Mouse (Mus musculus) lung, postnatal 0 days (tissue): ENCODE measurements around the gene Zbtb16. TPM values are rescaled to one million over a fixed set of nuclear protein-coding genes. Genes with fewer than 3 reads are reported as not detected.

Experiments
- ATAC-seq: fragments of 200-750 bp; cut with Nextera tagmentation; 2 replicates; pipeline ENCODE4 v1.8.0; 2017; ENCODE audit warnings: moderate library complexity
- DNase-seq: peaks from one replicate; pipeline ENCODE4 v3.0.0-alpha.2; 2016; ENCODE audit warnings: low spot score
- H3K27ac ChIP-seq: fragments of 300-500 bp; sonication (generic); 2 replicates; pipeline ENCODE4 v1.5.1; 2014; ENCODE audit warnings: antibody characterized with exemption, mild to moderate bottlenecking, low read length, mixed read lengths
- H3K27me3 ChIP-seq: fragments of 300-500 bp; sonication (generic); replicated peaks from 2 replicates; pipeline ENCODE4 v1.6.1; 2014; ENCODE audit warnings: low read length, mixed read lengths; ENCODE audit not compliant: insufficient read depth
- H3K36me3 ChIP-seq: fragments of 300-500 bp; sonication (generic); 2 replicates; pipeline ENCODE4 v1.6.1; 2014; ENCODE audit warnings: low read length, mixed read lengths; ENCODE audit not compliant: insufficient read depth
- H3K4me1 ChIP-seq: fragments of 300-500 bp; sonication (generic); 2 replicates; pipeline ENCODE4 v1.6.1; 2014; ENCODE audit warnings: antibody characterized with exemption, low read depth, low read length, mixed read lengths; ENCODE audit not compliant: insufficient read depth
- H3K4me2 ChIP-seq: fragments of 300-500 bp; sonication (generic); replicated peaks from 2 replicates; pipeline ENCODE4 v1.6.1; 2014; ENCODE audit warnings: low read depth, mild to moderate bottlenecking, low read length, moderate library complexity, mixed read lengths
- H3K4me3 ChIP-seq: fragments of 300-500 bp; sonication (generic); 2 replicates; pipeline ENCODE4 v1.5.1; 2014; ENCODE audit warnings: low read depth, low read length
- H3K9ac ChIP-seq: fragments of 300-500 bp; sonication (generic); replicated peaks from 2 replicates; pipeline ENCODE4 v1.6.1; 2014; ENCODE audit warnings: low read depth, mild to moderate bottlenecking
- H3K9me3 ChIP-seq: fragments of 300-500 bp; sonication (generic); 2 replicates; pipeline ENCODE4 v1.6.1; 2016; ENCODE audit warnings: low read length, mixed read lengths
- CTCF ChIP-seq: IDR thresholded peaks from 2 replicates; pipeline ENCODE4 v1.5.1; 2016; ENCODE audit warnings: antibody characterized with exemption, mild to moderate bottlenecking
- EP300 ChIP-seq: IDR thresholded peaks from 2 replicates; pipeline ENCODE4 v1.6.1; 2016; ENCODE audit warnings: antibody characterized with exemption, mild to moderate bottlenecking, control low read depth
- WGBS: fragments of 180-500 bp; shearing (Covaris S2); extraction: QIAGEN DNeasy Blood & Tissue Kit; methylation state at CpG from one replicate; pipeline ENCODE4 v1.1.7; 2014; 5-methylcytosine and 5-hydroxymethylcytosine counted together
- polyA plus RNA-seq: library from polyadenylated mRNA; unstranded; fragments of >200 nt; fragmentation: Nextera tagmentation; extraction: Ambion mirVana; gene quantifications from 2 replicates; pipeline ENCODE4 v1.2.1, GENCODE M21; 2015

Gene Zbtb16
- polyA plus RNA-seq, 1 experiment from 2014 or later = 19.7 TPM

GRCm38 (mm10) chr9:48813960-48814880 is 21.8 kb downstream of the Zbtb16 start:
- ATAC-seq = no peak
- Histone ChIP-seq H3K4me2 (0 out of 2 replicates have a peak overlapping the region, but pooled peaks have one; percentile 1), H3K27me3 (no peaks in the 10 kb centered on the region), H3K27ac (no peak overlapping the region), H3K36me3 (no peaks in the 10 kb centered on the region; the same call in 1 of the 2 replicates), H3K9me3 (no peaks in the 10 kb centered on the region), H3K4me1 (peaks cover 4% of the 10 kb centered on the region; the same call in 1 of the 2 replicates), H3K4me3 (no peak overlapping the region), H3K9ac (no peak overlapping the region)
- WGBS = 37% methylated on average over 18 of the region's 19 CpGs
- no peak for DNase-seq
- TF ChIP-seq EP300 (no peak), CTCF (peak; percentile 41)

GRCm38 (mm10) chr9:48812352-48812751 is 23.7 kb downstream of the Zbtb16 start:
- no peaks in the 10 kb centered on the region for H3K27me3 ChIP-seq
- H3K9ac ChIP-seq = no peak overlapping the region
- ATAC-seq (no peak), DNase-seq (no peak)
- no peak overlapping the region for H3K4me2 ChIP-seq
- H3K36me3 ChIP-seq = no peaks in the 10 kb centered on the region
- WGBS = 89% methylated on average over 6 of the region's 6 CpGs
- H3K4me1 ChIP-seq = peaks cover 4% of the 10 kb centered on the region; the same call in 1 of the 2 replicates
- no peak overlapping the region for H3K27ac ChIP-seq
- no peaks in the 10 kb centered on the region for H3K9me3 ChIP-seq
- no peak for TF ChIP-seq EP300
- no peak for TF ChIP-seq CTCF
- no peak overlapping the region for H3K4me3 ChIP-seq

DNA sequence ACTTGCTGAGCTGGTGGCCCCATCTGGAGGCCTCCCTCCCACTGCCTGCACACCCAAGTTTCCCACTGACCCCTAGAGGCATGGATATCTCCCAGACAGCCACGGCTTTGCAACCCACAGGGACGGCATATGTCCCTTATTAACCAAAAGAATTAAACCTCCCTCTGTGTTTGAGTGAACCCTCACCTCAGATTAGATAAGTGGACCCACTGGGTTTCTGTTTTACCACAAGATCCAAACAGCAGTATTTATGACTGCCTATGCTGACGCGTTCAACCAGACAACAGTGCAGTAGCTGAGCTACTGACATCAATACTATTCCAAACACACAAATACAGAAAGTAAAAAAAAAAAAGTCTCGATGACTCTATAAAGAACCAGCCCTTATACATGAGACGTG is 29.4 kb downstream of the Zbtb16 start:
- 75% methylated on average over 6 of the region's 6 CpGs for WGBS
- Histone ChIP-seq H3K4me1 (no peaks in the 10 kb centered on the region; the same call in 1 of the 2 replicates), H3K4me2 (no peak overlapping the region), H3K9me3 (no peaks in the 10 kb centered on the region), H3K9ac (no peak overlapping the region), H3K27me3 (no peaks in the 10 kb centered on the region), H3K36me3 (no peaks in the 10 kb centered on the region; the same call in 1 of the 2 replicates), H3K27ac (no peak overlapping the region), H3K4me3 (no peak overlapping the region)
- TF ChIP-seq CTCF (no peak), EP300 (no peak)
- ATAC-seq (no peak), DNase-seq (no peak)

DNA sequence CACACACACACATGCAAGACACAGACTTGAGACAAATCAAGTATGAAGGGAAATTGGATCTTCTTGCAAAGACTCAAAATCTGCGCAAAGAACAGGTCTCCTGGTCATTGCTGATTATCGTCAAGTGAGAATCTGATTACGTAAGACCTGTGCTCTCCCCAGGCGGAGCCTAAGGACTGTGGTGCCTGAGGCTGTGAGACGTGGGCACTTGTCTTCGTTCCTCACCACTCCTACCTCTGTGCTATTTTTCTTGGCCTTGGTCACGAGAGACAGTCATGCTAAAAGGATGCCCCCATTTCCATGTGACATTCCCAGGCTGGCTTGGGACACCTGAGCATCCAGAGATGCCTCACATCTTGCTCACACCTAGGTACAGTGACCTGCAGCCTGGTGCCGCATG is 30.2 kb downstream of the Zbtb16 start:
- TF ChIP-seq CTCF (no peak), EP300 (no peak)
- DNase-seq = peak; percentile 54

GRCm38 (mm10) chr9:48804509-48804908 is 31.5 kb downstream of the Zbtb16 start:
- no peaks in the 10 kb centered on the region for H3K4me1 ChIP-seq
- H3K9me3 ChIP-seq = no peaks in the 10 kb centered on the region
- 45% methylated on average over 6 of the region's 6 CpGs for WGBS
- H3K4me3 ChIP-seq = no peak overlapping the region
- no peak for DNase-seq
- TF ChIP-seq CTCF (no peak), EP300 (no peak)
- ATAC-seq = no peak
- no peak overlapping the region for H3K9ac ChIP-seq
- H3K27ac ChIP-seq = no peak overlapping the region
- H3K27me3 ChIP-seq = no peaks in the 10 kb centered on the region
- no peaks in the 10 kb centered on the region; the same call in 1 of the 2 replicates for H3K36me3 ChIP-seq
- H3K4me2 ChIP-seq = no peak overlapping the region

More for the DNA sequence above, 30.2 kb downstream of the Zbtb16 start:
- no peaks in the 10 kb centered on the region for H3K9me3 ChIP-seq
- H3K27me3 ChIP-seq = no peaks in the 10 kb centered on the region
- H3K4me3 ChIP-seq = no peak overlapping the region
- WGBS = 61% methylated on average over 8 of the region's 8 CpGs
- no peak overlapping the region for H3K27ac ChIP-seq
- no peaks in the 10 kb centered on the region; the same call in 1 of the 2 replicates for H3K4me1 ChIP-seq
- H3K36me3 ChIP-seq = no peaks in the 10 kb centered on the region; the same call in 1 of the 2 replicates
- no peak overlapping the region for H3K9ac ChIP-seq
- peak; percentile 66; the same call in 1 of the 2 replicates for ATAC-seq
- no peak overlapping the region for H3K4me2 ChIP-seq

GRCm38 (mm10) chr9:48803460-48804240 is 32.4 kb downstream of the Zbtb16 start:
- Histone ChIP-seq H3K9ac (no peak overlapping the region), H3K36me3 (peaks cover 7% of the 10 kb centered on the region), H3K27me3 (no peaks in the 10 kb centered on the region), H3K9me3 (no peaks in the 10 kb centered on the region), H3K4me2 (no peak overlapping the region), H3K4me3 (no peak overlapping the region), H3K27ac (no peak overlapping the region), H3K4me1 (no peaks in the 10 kb centered on the region)
- ATAC-seq (no peak), DNase-seq (no peak)
- TF ChIP-seq EP300 (no peak), CTCF (no peak)
- 90% methylated on average over 27 of the region's 27 CpGs for WGBS
